Mouse (Mus musculus) urinary bladder, adult 18-20 months (tissue): ENCODE results near the gene Pigt.

ENCODE experiments used
- DNase-seq, 2 experiments: peaks; one replicate each; pipeline ENCODE4 v3.0.0; 2022; ENCODE audit warnings: low spot score in 2 of 2, mixed read lengths in 2 of 2

The Pigt gene

DNA sequence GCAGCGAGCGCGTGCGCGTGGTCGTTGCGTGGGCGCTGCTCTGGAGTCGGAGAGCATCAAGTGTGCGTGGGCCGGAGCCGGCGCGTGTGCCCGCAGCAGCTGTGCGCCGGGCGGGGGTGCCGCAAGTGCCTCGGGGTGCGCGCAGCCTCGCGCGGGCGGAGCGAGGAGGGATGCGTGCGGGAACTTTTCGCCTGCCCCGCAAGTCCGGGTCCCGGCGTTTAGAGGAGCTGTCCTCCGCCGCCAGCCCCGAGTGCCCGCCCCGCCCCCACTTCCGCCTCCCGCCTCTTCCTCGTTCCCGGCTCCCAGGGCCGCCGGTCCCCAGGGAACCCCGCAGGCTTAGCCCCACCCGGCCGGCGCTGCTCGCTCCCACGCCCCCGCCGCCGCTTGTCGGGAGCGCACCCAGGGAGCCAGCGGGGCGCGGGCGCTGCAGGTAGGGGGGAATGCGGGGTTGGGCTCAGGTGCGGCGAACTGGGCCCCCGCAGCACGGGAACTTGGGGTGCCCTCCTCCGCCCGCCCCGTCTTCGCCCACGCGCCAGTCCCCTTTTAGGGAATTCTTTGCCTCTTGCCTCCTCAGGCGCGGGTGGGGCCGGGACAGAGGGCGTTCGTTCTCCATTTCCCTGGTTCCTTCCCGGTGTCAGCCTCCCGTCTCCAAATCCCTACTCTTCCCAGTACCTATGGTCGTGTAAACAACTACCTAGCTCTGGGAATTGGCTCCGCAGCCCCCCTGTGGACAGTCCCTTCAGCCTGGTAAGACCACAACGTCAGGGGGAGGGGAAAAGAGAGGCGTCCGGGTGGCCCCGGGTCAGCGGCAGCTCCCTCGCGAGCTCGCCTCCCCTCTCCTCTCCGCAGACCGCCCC lies 10.8 kb upstream of the Pigt start:
- peak; percentile 45 to 57 for DNase-seq

- DNase-seq = no peak
Measured at GRCm38 (mm10) chr2:164487115-164487527, 10.2 kb upstream of the Pigt start.

DNA sequence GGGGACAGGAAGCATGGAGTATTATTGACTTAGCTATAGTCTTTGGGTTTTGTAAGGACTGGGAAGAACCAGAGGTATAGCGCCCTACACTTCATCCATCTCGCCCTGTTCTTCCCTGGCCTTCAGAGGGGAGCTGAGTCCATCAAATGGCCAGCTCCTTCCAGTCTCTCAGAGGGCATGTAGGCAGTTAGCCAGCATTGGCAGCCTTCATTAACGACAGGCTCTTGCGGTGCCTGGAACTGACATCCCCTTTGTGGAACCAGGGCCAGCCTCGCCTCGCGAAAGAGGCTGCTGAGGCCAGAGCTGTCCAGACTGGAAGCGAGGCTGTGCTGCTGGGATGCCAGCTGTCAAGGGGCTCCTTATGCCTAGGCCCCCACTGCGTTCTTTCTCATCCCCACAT lies 9.5 kb upstream of the Pigt start:
- no peak for DNase-seq

DNA sequence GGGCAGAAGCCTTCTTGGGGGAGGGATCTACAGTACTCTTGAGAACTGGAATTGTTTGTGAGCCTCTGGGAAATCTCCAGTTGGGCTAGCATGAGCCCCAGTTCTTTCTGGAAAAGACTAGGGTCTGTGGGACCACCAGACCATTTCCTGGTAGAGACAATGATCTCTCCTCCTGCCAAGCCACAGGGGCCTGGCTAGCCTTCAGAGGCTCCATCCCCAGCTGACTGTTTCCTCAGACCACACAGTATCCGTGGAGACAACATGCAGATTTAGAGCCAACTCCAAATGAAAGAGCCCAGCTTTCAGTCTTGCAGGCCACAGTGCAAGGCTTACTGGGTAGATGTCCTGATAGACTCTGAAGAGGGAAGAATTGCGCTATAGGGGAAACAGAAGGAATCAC lies 3.2 kb upstream of the Pigt start:
- no peak for DNase-seq

DNA sequence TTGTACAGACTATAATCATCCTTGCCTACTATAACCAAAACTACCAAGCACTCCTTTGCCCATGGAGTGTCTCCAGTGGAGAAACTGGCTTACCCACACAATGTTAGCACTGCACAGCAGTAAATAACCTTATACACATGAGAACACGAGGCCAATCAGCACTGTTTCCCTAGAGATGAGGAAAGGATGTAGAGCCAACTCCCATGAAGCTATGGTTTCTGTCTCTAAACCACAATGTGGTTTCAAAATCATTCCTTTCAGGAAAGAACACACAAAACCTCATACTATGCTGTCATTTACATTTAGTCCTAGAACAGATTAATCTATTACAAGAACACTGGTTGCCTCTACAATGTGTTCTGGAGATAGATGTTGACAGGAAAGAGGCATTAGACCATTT lies 989 bp upstream of the Pigt start:
- no peak for DNase-seq

- no peak for DNase-seq
Measured at GRCm38 (mm10) chr2:164497691-164498268, 460 bp downstream of the Pigt start.

DNA sequence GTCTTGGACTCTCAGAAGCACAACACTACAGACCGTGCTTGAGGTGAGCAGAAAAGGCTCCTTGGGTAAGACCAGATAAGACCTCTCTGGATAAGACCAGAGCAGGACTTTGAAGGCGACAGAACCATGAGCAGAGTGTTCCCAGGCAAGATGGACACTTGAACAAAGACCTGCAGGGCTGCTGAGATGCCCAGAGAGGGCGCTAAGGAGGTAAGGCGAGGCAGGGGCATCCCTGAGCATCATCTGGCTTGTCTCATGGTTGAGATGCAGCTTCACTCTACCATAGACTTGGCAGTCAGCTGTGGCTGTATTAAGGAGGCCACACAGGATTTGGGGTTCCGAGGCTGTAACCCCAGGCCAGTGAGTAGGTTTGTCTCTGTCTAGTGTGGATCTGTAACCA lies 2.0 kb downstream of the Pigt start:
- DNase-seq = no peak

DNA sequence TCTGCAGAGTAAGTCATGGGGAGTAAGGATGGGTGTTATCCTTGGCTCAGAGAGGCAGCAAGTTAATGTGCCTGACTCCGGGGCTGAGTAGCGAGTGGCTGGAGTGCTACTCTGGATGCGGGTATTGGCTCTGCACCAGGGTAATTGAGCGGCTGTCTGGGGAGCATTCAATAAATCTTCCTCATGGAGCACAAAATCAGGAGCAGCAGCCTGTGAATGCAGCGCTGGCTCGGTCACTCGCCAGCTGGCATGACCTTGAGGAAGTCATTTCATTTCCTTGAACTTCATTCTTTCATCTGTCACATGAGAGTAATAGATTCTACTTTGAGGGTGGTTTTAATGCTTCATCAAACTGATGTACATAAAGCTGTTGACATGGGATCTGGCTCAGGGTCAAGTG lies 3.2 kb downstream of the Pigt start:
- no peak for DNase-seq

DNA sequence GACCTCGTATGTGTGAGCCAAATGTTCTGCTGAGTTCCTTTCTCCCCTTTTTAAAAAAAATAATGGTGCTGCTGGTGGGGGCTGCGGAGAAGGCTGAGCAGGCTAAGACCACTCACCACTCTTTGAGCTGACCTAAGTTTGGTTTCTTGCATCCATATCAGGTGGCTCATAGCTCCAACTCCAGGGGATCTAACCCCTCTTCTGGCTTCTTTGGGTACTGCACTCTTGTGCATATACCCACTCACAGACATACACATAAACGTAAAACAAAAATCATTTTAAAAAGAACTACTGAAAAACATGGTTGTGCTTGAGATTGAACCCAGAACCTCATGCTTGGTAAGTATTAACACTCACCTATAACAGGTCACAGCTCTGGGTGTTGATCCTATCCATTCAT lies 7.6 kb downstream of the Pigt start:
- no peak for DNase-seq

DNA sequence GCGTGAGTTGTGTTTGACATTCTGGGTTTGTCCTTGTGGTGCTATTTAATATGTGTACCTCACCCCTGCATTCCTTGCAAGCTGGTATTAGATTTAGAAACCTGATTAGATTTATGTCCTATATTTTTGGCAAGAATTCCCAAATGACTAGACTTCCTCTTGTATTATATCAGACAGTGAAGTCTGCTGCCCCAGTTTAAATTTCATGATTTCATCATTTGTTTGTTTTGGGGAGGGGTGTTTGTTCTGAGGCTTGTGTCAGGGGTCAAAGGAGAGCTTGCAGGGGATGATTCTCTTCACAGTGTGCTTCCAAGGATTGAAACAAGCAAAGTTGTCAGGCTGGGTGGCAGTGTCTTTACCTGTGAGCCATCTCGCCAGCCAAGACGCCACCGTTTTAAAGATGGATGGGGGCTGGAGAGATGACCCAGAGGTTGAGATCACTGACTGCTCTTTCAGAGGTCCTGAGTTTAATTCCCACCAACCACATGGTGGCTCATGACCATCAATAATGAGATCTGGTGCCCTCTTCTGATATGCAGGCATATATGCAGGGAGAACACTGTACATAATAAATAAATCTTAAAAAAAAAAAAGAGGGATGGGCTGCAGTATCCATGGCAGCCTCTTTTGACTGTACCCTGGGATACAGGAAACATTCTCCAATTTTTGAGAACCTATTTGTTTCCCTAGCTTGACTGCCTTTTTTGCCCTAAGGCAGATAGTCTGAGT lies 8.5 kb downstream of the Pigt start:
- no peak for DNase-seq

DNA sequence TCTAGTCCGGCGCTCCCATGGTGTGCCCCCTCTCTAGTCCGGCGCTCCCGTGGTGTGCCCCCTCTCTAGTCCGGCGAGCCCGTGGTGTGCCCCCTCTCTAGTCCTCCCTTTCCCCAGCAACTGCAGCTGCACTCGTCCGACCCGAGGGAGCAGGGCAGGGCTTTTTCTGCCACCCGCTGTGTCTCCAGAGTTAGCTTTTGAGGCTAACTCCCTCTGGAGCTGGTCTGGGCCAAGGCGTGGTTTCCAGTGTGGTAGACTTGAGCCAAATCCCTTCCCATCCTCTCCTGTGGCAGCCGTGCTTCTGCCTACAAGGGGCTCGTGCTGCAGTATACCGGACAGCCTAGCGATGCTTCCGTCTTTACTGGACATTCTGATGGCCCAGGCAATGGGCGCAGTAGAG lies 10.5 kb downstream of the Pigt start:
- no peak for DNase-seq

- no peak for DNase-seq
Measured at GRCm38 (mm10) chr2:164510621-164511190, 13.4 kb downstream of the Pigt start.

GRCm38 (mm10) chr2:164512121-164512909 lies 15.0 kb downstream of the Pigt start:
- DNase-seq = no peak

GRCm38 (mm10) chr2:164513389-164513788 lies 16.1 kb downstream of the Pigt start:
- DNase-seq = peak in 1 of 2 experiments; percentile 39

- DNase-seq = no peak
Measured at GRCm38 (mm10) chr2:164514916-164515315, 17.6 kb downstream of the Pigt start.

DNA sequence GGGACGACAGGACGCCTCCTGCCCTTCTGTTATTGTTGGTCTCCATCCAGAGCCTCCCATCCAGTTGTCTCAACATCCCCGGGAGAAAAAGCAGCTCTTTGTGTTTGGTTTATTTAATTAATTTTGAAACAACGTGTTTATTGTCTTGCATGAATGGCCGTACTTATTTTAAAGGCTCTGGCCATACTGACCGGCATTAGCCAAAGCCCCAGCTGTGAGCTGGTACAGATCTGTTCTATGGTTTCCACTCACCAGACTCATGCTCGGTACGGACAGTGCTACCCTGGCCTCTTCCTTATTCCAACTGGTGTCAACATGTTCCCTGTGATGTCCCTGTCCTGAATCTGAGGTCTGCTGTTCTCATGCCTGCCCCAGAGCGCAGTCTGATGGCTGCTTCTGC lies 18.6 kb downstream of the Pigt start:
- no peak for DNase-seq

DNA sequence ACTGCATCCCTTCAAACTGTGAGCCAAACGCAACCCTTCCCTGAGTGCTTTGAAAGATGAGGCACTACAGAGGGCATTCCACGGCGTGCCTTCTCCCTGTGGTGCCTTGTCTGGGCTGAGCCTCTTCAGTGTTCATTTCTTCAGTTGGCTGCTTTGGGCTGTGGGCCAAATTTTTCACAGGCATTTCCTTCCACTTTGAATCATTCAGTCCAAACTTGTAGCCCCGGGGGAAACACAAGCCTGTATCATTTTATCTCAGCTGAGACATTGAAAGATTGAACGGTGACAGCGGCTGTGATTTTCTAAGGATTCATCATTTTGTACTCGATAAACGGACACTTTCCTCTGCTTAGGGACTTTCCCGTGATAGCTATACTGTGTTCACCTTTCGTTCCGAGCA lies 19.3 kb downstream of the Pigt start:
- no peak for DNase-seq

DNA sequence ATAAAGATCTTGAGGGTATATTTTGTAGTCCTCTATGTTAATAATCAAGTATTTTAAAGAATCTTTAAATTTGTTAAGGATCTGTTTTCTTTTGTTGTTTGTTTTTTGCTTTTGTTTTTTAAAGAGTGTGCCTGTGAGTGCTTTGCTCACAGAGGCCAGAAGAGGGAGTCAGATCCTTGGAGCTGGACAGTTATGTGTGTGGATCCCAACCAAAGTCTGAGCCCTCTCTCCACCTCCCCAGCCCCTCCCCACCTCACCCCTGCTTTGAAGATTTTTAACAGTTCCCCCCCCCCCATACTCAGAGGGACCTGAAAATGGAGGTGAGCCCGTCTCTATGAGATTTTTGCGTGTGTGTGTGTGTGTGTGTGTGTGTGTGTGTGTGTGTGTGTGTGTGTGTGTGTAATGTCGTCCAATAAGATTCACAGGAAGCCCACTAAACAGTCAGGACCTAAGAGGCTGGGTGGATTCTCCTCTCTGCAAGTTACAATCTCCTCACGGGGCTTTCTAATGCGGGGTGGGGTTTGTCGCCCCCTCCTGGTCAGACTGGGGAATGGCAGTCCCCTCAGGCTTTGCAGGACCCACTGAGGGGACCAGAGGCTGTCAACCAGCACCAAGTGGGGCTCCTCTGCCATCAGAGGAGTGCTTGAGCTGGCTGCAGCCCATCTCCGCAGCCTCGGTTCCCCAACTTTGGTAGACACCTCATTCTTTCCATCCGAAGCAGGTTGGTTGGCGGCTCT lies 20.3 kb downstream of the Pigt start:
- peak in 1 of 2 experiments; percentile 31 for DNase-seq

GRCm38 (mm10) chr2:164518266-164519170 lies 21.2 kb downstream of the Pigt start:
- DNase-seq = no peak

DNA sequence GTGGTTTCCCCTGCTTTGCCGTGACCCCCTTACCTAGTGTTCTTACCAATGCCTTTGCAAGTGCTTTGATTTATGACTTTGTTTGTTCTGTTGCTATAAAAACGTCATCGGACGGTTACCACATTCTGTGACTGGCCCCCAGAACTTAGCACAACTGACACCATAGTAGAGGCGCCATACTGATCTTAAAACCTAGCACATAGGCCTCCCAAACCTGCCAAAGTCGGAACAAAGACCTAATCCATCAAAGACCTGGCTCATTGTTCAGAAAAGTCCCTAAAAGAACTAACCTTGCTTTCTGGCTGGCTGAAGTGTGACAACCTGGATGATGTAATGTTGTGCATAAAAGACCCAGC lies 21.8 kb downstream of the Pigt start:
- no peak for DNase-seq
